Mouse (Mus musculus) myocyte (in vitro differentiated cells): ENCODE data around the gene Tmem267. TPM values are rescaled to one million over a fixed set of nuclear protein-coding genes. Genes with fewer than 3 reads are reported as not detected.
A peak's percentile ranks its signal among the peaks of the same experiment; 100 is the strongest.

Source experiments
- H3K27me3 ChIP-seq: one replicate; pipeline ENCODE4 v1.6.1; 2011; ENCODE audit not compliant: control insufficient read depth, insufficient read depth, insufficient read length
- H3K36me3 ChIP-seq: one replicate; pipeline ENCODE4 v1.6.1; 2011; ENCODE audit not compliant: control insufficient read depth, insufficient read depth
- H3K4me2 ChIP-seq: one replicate; pipeline ENCODE4 v1.6.1; 2011; ENCODE audit warnings: low read depth, control low read depth
- H3K4me3 ChIP-seq: one replicate; pipeline ENCODE4 v1.5.1; 2011; ENCODE audit warnings: mild to moderate bottlenecking, control low read depth, moderate library complexity
- H3K79me2 ChIP-seq: one replicate; pipeline ENCODE4 v1.6.1; 2011; ENCODE audit not compliant: control insufficient read depth, insufficient read depth
- H3ac ChIP-seq: one replicate; pipeline ENCODE4 v1.6.1; 2011; ENCODE audit not compliant: control insufficient read depth, insufficient read length
- CEBPB ChIP-seq: IDR thresholded peaks from 2 replicates; pipeline ENCODE4 v1.6.1; 2011; ENCODE audit warnings: mild to moderate bottlenecking, moderate library complexity; ENCODE audit not compliant: poor library complexity, insufficient read depth, severe bottlenecking
- E2F4 ChIP-seq: IDR thresholded peaks from one replicate; pipeline ENCODE4 v1.6.1; 2011; ENCODE audit warnings: mild to moderate bottlenecking, control low read depth, moderate library complexity; ENCODE audit not compliant: insufficient read depth
- MAX ChIP-seq: IDR thresholded peaks from one replicate; pipeline ENCODE4 v1.6.1; 2011; ENCODE audit warnings: low read depth, mild to moderate bottlenecking, control low read depth
- MYOD1 ChIP-seq, 3 experiments: IDR thresholded peaks; one replicate each; pipeline ENCODE4 v1.6.1; 2011; ENCODE audit warnings: control low read depth in 2 of 3, low read depth in 2 of 3, mild to moderate bottlenecking in 2 of 3, moderate library complexity in 1 of 3; ENCODE audit not compliant: insufficient read length in 2 of 3, control insufficient read depth in 1 of 3
- MYOG ChIP-seq, 3 experiments: IDR thresholded peaks; one replicate each; pipeline ENCODE4 v1.6.1; 2011; ENCODE audit warnings: control low read depth in 2 of 3, low read depth in 2 of 3, mild to moderate bottlenecking in 2 of 3; ENCODE audit not compliant: insufficient read length in 2 of 3, control insufficient read depth in 1 of 3, insufficient read depth in 1 of 3
- POLR2A ChIP-seq: IDR thresholded peaks from one replicate; pipeline ENCODE4 v1.6.1; 2011; ENCODE audit warnings: low read depth, mild to moderate bottlenecking, control low read depth, moderate library complexity; ENCODE audit not compliant: insufficient read length
- POLR2AphosphoS2 ChIP-seq: IDR thresholded peaks from one replicate; pipeline ENCODE4 v1.6.1; 2011; ENCODE audit warnings: low read depth, control low read depth; ENCODE audit not compliant: insufficient read length
- REST ChIP-seq: IDR thresholded peaks from one replicate; pipeline ENCODE4 v1.6.1; 2011; ENCODE audit warnings: mild to moderate bottlenecking, control low read depth, moderate library complexity; ENCODE audit not compliant: insufficient read depth, insufficient read length
- SRF ChIP-seq: IDR thresholded peaks from one replicate; pipeline ENCODE4 v1.6.1; 2011; ENCODE audit warnings: low read depth; ENCODE audit not compliant: control insufficient read depth, insufficient read length
- TCF12 ChIP-seq: IDR thresholded peaks from one replicate; pipeline ENCODE4 v1.6.1; 2011; ENCODE audit warnings: mild to moderate bottlenecking, control low read depth; ENCODE audit not compliant: poor library complexity, insufficient read depth, severe bottlenecking
- TCF3 ChIP-seq: IDR thresholded peaks from one replicate; pipeline ENCODE4 v1.6.1; 2011; ENCODE audit warnings: low read depth, control low read depth; ENCODE audit not compliant: insufficient read length
- USF1 ChIP-seq: IDR thresholded peaks from one replicate; pipeline ENCODE4 v1.6.1; 2011; ENCODE audit warnings: low read depth, mild to moderate bottlenecking, control low read depth, moderate library complexity
- polyA plus RNA-seq: library from polyadenylated mRNA; unstranded; fragments of >200 nt; fragmentation: generic; extraction: Trizol; gene quantifications from one replicate; pipeline ENCODE4 v1.2.1, GENCODE M21; 2012; ENCODE audit warnings: missing spikeins

The Tmem267 gene
- polyA plus RNA-seq, 1 experiment = 4.2 TPM

GRCm38 (mm10) chr13:119649699-119650046 lies 161.8 kb downstream of the Tmem267 start:
- H3K27me3 ChIP-seq = no peaks in the 10 kb centered on the region
- no peak overlapping the region for H3ac ChIP-seq
- H3K36me3 ChIP-seq = no peaks in the 10 kb centered on the region
- peak overlapping the region; percentile 67 for H3K4me2 ChIP-seq
- no peak overlapping the region for H3K4me3 ChIP-seq
- H3K79me2 ChIP-seq = no peaks in the 10 kb centered on the region
- TF ChIP-seq TCF12 (no peak), POLR2AphosphoS2 (no peak), SRF (no peak), CEBPB (no peak), USF1 (no peak), MYOD1 (IDR thresholded peaks at IDR 0.05; ENCODE audit: control insufficient read depth in 1 of 3, insufficient read length in 2 of 3, low read depth in 2 of 3) (no peak), MYOG (IDR thresholded peaks at IDR 0.05; ENCODE audit: control insufficient read depth in 1 of 3, insufficient read depth in 1 of 3, insufficient read length in 2 of 3, low read depth in 2 of 3) (no peak), REST (no peak), MAX (no peak), TCF3 (no peak)

- Histone ChIP-seq H3ac (no peak overlapping the region), H3K4me3 (no peak overlapping the region), H3K36me3 (no peaks in the 10 kb centered on the region), H3K79me2 (no peaks in the 10 kb centered on the region), H3K27me3 (no peaks in the 10 kb centered on the region), H3K4me2 (no peak overlapping the region)
- no peak for TF ChIP-seq CEBPB
- no peak for TF ChIP-seq MAX
- no peak for TF ChIP-seq SRF
- no peak for TF ChIP-seq E2F4
These were observed 166.9 kb downstream of the Tmem267 start for GRCm38 (mm10) chr13:119654734-119655133.

- H3ac ChIP-seq = no peak overlapping the region
- no peaks in the 10 kb centered on the region for H3K27me3 ChIP-seq
- no peaks in the 10 kb centered on the region for H3K36me3 ChIP-seq
- TF ChIP-seq MYOG (IDR thresholded peaks at IDR 0.05; ENCODE audit: control insufficient read depth in 1 of 3, insufficient read depth in 1 of 3, insufficient read length in 2 of 3, low read depth in 2 of 3) = no peak
- TF ChIP-seq USF1 = no peak
- no peak for TF ChIP-seq POLR2AphosphoS2
- TF ChIP-seq MYOD1 (IDR thresholded peaks at IDR 0.05; ENCODE audit: control insufficient read depth in 1 of 3, insufficient read length in 2 of 3, low read depth in 2 of 3) = no peak
- TF ChIP-seq TCF12 = no peak
- no peak for TF ChIP-seq E2F4
- TF ChIP-seq REST = no peak
- no peak for TF ChIP-seq MAX
- no peak for TF ChIP-seq POLR2A
- TF ChIP-seq SRF = no peak
- TF ChIP-seq CEBPB = no peak
- TF ChIP-seq TCF3 = no peak
- no peak overlapping the region for H3K4me2 ChIP-seq
- H3K4me3 ChIP-seq = no peak overlapping the region
- no peaks in the 10 kb centered on the region for H3K79me2 ChIP-seq
These were observed 168.4 kb downstream of the Tmem267 start for GRCm38 (mm10) chr13:119656246-119656645.

- no peak for TF ChIP-seq POLR2A
- no peak for TF ChIP-seq MAX
- TF ChIP-seq REST = no peak
- no peak for TF ChIP-seq USF1
- no peak for TF ChIP-seq MYOD1 (IDR thresholded peaks at IDR 0.05; ENCODE audit: control insufficient read depth in 1 of 3, insufficient read length in 2 of 3, low read depth in 2 of 3)
- no peak for TF ChIP-seq MYOG (IDR thresholded peaks at IDR 0.05; ENCODE audit: control insufficient read depth in 1 of 3, insufficient read depth in 1 of 3, insufficient read length in 2 of 3, low read depth in 2 of 3)
- no peak for TF ChIP-seq TCF3
- no peak for TF ChIP-seq TCF12
- TF ChIP-seq POLR2AphosphoS2 = no peak
- TF ChIP-seq CEBPB = no peak
- TF ChIP-seq E2F4 = no peak
- no peak for TF ChIP-seq SRF
- Histone ChIP-seq H3K36me3 (no peaks in the 10 kb centered on the region), H3ac (no peak overlapping the region), H3K4me2 (no peak overlapping the region), H3K79me2 (no peaks in the 10 kb centered on the region), H3K27me3 (no peaks in the 10 kb centered on the region), H3K4me3 (no peak overlapping the region)
These were observed 169.1 kb downstream of the Tmem267 start for GRCm38 (mm10) chr13:119656846-119657416.

Other genes with a start within 250 kb of the Tmem267 start
- 33.0 TPM for gene Paip1, start 59.4 kb upstream of the Tmem267 start, polyA plus RNA-seq
- 1.7 TPM for gene 4833420G17Rik, start 25.3 kb upstream of the Tmem267 start, polyA plus RNA-seq
- 0.23 TPM for gene 3110070M22Rik, start 344 bp downstream of the Tmem267 start, polyA plus RNA-seq
- not detected for gene Ccl28, start 135.8 kb downstream of the Tmem267 start, polyA plus RNA-seq
- gene Hmgcs1, start 202.3 kb downstream of the Tmem267 start, polyA plus RNA-seq = 68.3 TPM